Mouse (Mus musculus): ENCODE results near the gene Rsph6a. TPM values are rescaled to one million over a fixed set of nuclear protein-coding genes. Genes with fewer than 3 reads are reported as not detected.

The Rsph6a gene
- polyA plus RNA-seq, 1 experiment = 0.07 TPM

DNA sequence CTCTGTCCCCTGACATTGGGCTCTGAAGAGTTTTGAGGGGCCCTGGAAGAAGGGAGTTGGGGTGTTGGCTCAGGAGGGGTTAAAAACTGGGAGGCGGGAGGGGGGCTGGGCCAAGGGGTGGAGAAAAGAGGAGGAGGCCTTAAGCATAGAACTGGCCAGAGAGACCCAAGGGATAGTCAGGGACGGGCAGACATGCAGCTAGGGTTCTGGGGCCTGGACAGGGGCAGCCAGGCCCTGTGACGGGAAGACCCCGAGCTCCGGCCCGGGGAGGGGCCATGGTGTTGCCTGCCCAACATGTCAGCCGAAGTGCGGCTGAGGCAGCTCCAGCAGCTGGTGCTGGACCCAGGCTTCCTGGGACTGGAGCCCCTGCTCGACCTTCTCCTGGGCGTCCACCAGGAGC lies 29.2 kb downstream of the Rsph6a start, which contains the start of gene Dmpk:
Gene Dmpk (plus strand): TSS at position 149 of the 400 bp plus-strand sequence.
- TF ChIP-seq POLR2A (IDR thresholded peaks at IDR 0.05; ENCODE audit: borderline replicate concordance, extremely low read depth, insufficient read depth, insufficient read length, poor library complexity, severe bottlenecking) = no peak
- TF ChIP-seq CTCF (IDR thresholded peaks at IDR 0.05; ENCODE audit: borderline replicate concordance, extremely low read depth, insufficient read depth, insufficient read length) = no peak
- DNase-seq (ENCODE audit: low read depth) = no peak

DNA sequence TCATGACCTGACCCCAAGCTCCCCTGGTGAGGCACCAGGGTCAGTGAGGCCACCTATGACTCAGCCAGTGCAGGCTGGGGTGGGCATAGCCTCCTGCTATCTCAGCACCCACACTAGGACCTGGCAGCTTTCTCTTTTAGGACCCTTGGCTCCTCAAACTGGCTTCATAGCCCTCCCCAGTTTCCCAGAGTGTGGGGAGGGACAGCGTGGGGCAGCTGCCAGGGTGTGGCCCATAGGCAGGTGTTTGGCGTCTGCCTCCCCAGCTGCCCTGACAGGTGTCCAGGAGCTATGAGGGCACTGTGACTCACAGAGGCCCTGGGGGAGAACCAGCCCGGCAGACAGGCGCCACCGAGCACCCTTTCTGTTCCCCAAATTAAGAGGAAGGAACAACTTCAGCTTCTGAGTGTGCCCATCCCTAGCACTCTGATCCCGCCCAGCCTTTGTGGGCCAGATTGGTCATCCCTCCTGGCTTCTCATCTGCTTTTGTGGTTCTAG lies 29.8 kb downstream of the Rsph6a start:
- no peak for DNase-seq (ENCODE audit: low read depth)
- no peak for TF ChIP-seq CTCF (IDR thresholded peaks at IDR 0.05; ENCODE audit: borderline replicate concordance, extremely low read depth, insufficient read depth, insufficient read length)
- TF ChIP-seq POLR2A (IDR thresholded peaks at IDR 0.05; ENCODE audit: borderline replicate concordance, extremely low read depth, insufficient read depth, insufficient read length, poor library complexity, severe bottlenecking) = no peak

DNA sequence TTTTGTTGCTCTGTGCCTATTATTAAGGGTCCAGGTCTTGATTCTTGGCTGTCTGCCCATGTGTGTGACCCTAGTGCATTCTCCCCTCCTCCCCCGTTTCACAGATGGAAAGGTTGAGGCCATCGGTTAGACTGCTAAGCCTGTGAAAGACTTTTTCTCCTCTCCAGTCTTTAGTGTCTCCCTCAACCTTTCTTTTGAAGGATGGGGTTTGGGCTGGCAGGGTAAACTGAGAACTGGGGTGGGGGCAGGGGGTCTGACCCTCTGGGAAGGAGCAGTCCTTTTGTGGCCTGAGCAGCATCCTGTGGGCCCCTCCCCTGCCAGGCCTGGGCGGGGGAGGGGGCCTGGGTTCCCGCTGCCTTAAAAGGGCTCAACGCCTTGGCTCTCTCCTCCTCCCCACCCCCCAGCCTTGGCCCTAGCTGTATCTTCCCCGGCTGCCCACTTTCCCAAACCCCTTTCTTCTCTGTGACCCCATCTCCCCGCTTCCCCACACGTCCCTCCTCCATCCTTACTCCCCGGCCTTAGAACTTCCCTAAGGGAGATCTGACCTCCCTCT lies 30.5 kb downstream of the Rsph6a start:
- DNase-seq (ENCODE audit: low read depth) = no peak
- no peak for TF ChIP-seq CTCF (IDR thresholded peaks at IDR 0.05; ENCODE audit: borderline replicate concordance, extremely low read depth, insufficient read depth, insufficient read length)

DNA sequence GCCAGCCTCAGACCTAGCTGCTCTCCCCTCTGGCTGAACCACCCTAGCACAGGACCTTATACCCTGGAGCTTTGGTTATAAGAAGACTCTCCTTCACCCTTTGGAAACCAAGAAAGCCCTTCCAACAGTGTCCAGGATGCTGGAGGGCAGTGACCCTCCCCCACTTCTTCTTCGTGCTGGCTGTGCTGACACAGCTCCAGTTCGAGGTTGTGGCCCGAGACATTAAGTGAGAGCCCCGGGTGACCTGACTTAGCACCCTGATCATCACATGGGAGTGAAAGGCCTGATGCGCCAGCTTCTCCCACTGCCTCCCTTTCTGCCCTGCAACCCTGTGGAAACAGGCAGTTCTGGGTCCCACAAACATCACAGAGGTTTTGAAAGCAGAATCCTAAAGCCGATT lies 31.0 kb downstream of the Rsph6a start:
- TF ChIP-seq CTCF (IDR thresholded peaks at IDR 0.05; ENCODE audit: borderline replicate concordance, extremely low read depth, insufficient read depth, insufficient read length) (no peak), POLR2A (IDR thresholded peaks at IDR 0.05; ENCODE audit: borderline replicate concordance, extremely low read depth, insufficient read depth, insufficient read length, poor library complexity, severe bottlenecking) (no peak)
- no peak for DNase-seq (ENCODE audit: low read depth)

DNA sequence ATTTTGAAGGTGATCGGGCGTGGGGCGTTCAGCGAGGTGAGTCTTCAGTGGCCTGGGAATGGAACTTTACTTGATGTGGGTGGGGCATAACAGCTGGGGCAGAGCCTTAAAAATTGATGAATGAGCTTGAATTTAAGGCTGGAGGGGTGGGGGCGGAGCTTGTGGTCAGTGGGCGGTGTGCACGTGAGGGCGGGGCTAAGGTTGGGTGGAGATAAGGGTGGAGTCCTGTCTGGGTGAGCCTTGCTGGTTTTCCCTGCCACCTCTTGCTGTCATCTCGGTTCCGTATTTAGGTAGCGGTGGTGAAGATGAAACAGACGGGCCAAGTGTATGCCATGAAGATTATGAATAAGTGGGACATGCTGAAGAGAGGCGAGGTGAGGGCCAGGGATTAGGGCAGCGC lies 31.6 kb downstream of the Rsph6a start:
- TF ChIP-seq CTCF (IDR thresholded peaks at IDR 0.05; ENCODE audit: borderline replicate concordance, extremely low read depth, insufficient read depth, insufficient read length) (no peak), POLR2A (IDR thresholded peaks at IDR 0.05; ENCODE audit: borderline replicate concordance, extremely low read depth, insufficient read depth, insufficient read length, poor library complexity, severe bottlenecking) (no peak)
- peak; percentile 29 for DNase-seq (ENCODE audit: low read depth)

DNA sequence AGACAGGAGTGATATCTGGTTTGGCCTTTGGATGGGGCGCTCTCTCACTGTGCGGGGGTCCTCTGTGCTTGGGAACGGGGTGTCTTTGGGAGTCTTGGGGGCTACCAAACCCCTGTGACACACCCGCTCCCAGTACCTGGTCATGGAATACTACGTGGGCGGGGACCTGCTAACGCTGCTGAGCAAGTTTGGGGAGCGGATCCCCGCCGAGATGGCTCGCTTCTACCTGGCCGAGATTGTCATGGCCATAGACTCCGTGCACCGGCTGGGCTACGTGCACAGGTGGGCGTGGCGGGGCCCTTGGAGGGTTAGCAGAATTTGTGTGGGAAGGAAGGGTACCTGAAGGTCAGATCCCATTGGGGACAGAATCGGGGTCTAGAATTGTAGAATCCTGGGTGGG lies 32.3 kb downstream of the Rsph6a start:
- TF ChIP-seq CTCF (IDR thresholded peaks at IDR 0.05; ENCODE audit: borderline replicate concordance, extremely low read depth, insufficient read depth, insufficient read length) (no peak), POLR2A (IDR thresholded peaks at IDR 0.05; ENCODE audit: borderline replicate concordance, extremely low read depth, insufficient read depth, insufficient read length, poor library complexity, severe bottlenecking) (no peak)
- DNase-seq (ENCODE audit: low read depth) = no peak

DNA sequence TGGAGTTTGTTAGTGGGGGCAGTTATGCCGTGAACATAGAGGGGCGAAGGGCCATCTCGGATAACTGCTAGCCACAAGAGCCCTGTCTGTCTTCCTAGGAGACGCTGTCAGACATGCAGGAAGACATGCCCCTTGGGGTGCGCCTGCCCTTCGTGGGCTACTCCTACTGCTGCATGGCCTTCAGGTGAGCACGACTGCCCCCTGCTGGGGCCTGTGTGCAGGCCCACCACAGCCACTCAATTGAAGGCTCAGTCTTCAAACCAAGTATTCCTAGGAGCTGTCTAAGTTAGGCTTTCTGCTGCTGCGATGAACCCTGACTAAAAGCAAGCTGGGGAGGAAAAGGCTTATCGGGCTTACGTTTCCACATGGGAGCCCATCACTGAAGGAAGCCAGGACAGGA lies 34.3 kb downstream of the Rsph6a start:
- no peak for TF ChIP-seq POLR2A (IDR thresholded peaks at IDR 0.05; ENCODE audit: borderline replicate concordance, extremely low read depth, insufficient read depth, insufficient read length, poor library complexity, severe bottlenecking)
- TF ChIP-seq CTCF (IDR thresholded peaks at IDR 0.05; ENCODE audit: borderline replicate concordance, extremely low read depth, insufficient read depth, insufficient read length) = peak; percentile 85
- peak; percentile 69 for DNase-seq (ENCODE audit: low read depth)

DNA sequence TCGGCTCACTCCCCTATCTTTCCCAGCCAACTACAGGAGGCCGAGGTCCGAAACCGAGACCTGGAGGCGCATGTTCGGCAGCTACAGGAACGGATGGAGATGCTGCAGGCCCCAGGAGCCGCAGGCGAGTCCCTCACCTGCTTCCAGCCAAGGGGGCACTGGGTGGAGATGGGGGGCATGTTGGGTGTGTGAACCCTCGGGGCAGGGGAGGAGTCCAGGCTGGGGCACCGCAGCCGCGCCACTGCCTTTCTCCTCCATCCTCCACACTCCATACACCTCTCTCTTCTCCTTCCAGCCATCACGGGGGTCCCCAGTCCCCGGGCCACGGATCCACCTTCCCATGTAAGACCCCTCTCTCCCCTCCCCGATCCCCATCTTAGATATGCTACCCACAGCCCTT lies 37.4 kb downstream of the Rsph6a start:
- DNase-seq (ENCODE audit: low read depth) = no peak
- TF ChIP-seq CTCF (IDR thresholded peaks at IDR 0.05; ENCODE audit: borderline replicate concordance, extremely low read depth, insufficient read depth, insufficient read length) (no peak), POLR2A (IDR thresholded peaks at IDR 0.05; ENCODE audit: borderline replicate concordance, extremely low read depth, insufficient read depth, insufficient read length, poor library complexity, severe bottlenecking) (no peak)

DNA sequence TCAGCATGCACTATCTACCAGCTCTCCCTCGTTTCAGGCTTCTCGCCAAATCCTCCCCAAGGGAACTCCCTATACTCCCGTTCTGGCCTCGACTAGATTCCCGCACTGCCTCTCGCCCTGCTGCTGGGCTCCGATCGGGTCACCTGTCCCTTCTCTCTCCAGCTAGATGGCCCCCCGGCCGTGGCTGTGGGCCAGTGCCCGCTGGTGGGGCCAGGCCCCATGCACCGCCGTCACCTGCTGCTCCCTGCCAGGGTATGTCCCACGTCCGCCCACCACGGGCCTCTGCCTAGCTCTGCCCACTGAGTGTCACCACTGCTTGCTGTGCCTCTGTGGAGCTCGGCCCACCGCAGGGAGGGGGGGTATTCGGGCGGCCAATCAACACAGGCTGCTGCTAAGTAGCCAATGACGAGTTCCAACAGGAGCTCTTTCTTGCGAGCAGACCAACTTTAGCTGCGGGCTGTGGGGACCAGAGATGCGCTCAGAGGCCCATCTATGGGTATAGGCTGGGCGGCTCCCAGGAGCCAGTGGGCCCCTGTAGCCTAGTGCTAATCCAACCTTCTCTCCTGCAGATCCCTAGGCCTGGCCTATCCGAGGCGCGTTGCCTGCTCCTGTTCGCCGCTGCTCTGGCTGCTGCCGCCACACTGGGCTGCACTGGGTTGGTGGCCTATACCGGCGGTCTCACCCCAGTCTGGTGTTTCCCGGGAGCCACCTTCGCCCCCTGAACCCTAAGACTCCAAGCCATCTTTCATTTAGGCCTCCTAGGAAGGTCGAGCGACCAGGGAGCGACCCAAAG lies 38.1 kb downstream of the Rsph6a start:
- TF ChIP-seq POLR2A (IDR thresholded peaks at IDR 0.05; ENCODE audit: borderline replicate concordance, extremely low read depth, insufficient read depth, insufficient read length, poor library complexity, severe bottlenecking) (0 out of 2 replicates have a peak, but pooled peaks have one; percentile 5), CTCF (IDR thresholded peaks at IDR 0.05; ENCODE audit: borderline replicate concordance, extremely low read depth, insufficient read depth, insufficient read length) (no peak)
- DNase-seq (ENCODE audit: low read depth) = peak; percentile 92

DNA sequence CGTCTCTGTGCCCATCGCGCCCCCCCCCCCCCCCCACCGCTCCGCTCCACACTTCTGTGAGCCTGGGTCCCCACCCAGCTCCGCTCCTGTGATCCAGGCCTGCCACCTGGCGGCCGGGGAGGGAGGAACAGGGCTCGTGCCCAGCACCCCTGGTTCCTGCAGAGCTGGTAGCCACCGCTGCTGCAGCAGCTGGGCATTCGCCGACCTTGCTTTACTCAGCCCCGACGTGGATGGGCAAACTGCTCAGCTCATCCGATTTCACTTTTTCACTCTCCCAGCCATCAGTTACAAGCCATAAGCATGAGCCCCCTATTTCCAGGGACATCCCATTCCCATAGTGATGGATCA lies 38.7 kb downstream of the Rsph6a start:
- no peak for TF ChIP-seq POLR2A (IDR thresholded peaks at IDR 0.05; ENCODE audit: borderline replicate concordance, extremely low read depth, insufficient read depth, insufficient read length, poor library complexity, severe bottlenecking)
- TF ChIP-seq CTCF (IDR thresholded peaks at IDR 0.05; ENCODE audit: borderline replicate concordance, extremely low read depth, insufficient read depth, insufficient read length) = peak; percentile 68
- DNase-seq (ENCODE audit: low read depth) = peak; percentile 75

DNA sequence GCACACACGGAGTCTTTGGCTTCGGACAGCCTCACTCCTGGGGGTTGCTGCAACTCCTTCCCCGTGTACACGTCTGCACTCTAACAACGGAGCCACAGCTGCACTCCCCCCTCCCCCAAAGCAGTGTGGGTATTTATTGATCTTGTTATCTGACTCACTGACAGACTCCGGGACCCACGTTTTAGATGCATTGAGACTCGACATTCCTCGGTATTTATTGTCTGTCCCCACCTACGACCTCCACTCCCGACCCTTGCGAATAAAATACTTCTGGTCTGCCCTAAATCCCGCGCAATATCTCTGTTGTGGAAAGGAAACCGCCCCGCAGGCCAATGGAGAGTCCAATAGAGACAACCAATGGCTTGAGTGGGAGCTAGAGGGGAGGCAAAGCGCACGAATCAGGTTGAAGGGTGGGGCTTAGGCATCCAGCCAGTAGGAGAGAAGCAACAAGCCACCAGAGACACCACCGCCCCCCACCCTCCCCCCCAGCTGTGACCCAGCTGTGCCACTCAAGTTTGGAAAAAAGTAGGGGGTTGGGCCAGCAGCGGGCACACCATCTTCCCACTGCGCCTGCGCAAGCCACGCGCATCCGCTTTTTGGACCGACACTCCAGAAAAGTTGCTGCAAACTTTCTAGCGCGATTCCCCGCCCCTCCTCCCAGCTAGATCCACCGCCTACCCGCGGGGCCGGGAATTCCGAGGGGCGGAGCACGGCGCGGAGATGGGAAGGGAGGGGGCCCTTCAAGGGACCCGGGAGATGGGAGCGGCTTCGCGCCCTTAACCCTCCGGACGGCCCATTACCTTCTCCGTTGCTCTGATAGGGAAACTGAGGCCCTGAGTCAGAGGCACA lies 39.3 kb downstream of the Rsph6a start:
- TF ChIP-seq CTCF (IDR thresholded peaks at IDR 0.05; ENCODE audit: borderline replicate concordance, extremely low read depth, insufficient read depth, insufficient read length) = no peak
- TF ChIP-seq POLR2A (IDR thresholded peaks at IDR 0.05; ENCODE audit: borderline replicate concordance, extremely low read depth, insufficient read depth, insufficient read length, poor library complexity, severe bottlenecking) = peak; percentile 60; the same call in 1 of the 2 replicates
- DNase-seq (ENCODE audit: low read depth) = peak; percentile 97
